Mouse (Mus musculus) spleen, adult 2 months (tissue): ENCODE measurements around the gene Mras.

Source experiments
- CTCF ChIP-seq: fragments of 200-500 bp; IDR thresholded peaks from 2 replicates; pipeline ENCODE4 v1.5.1; 2011; ENCODE audit warnings: mild to moderate bottlenecking, inconsistent platforms; ENCODE audit not compliant: insufficient read depth, insufficient read length, insufficient replicate concordance; ENCODE audit errors: extremely low read depth
- POLR2A ChIP-seq: fragments of 200-500 bp; IDR thresholded peaks from 2 replicates; pipeline ENCODE4 v1.6.1; 2011; ENCODE audit warnings: low read depth, low read length, inconsistent platforms

- TF ChIP-seq CTCF (no peak), POLR2A (no peak)
Measured at GRCm38 (mm10) chr9:99431346-99431745, 5.8 kb downstream of the Mras start.
